Mouse (Mus musculus) inflammation-experienced regulatory T-cells, adult 6 months (primary cell): ENCODE measurements around the gene Aplp2. TPM values are rescaled to one million over a fixed set of nuclear protein-coding genes. Genes with fewer than 3 reads are reported as not detected.

ENCODE experiments used
- ATAC-seq: one replicate; pipeline ENCODE4 v1.8.0; 2017
- polyA plus RNA-seq, 3 experiments: library from polyadenylated mRNA; unstranded; fragments of 100-300 nt; shearing (Covaris generic); gene quantifications; one replicate each; pipeline ENCODE4 v1.2.1; 2017

The Aplp2 gene
- polyA plus RNA-seq, 3 experiments from 2014 or later = 65.4 to 108 (median 70.8) TPM

GRCm38 (mm10) chr9:31122464-31123030, 89.1 kb downstream of the Aplp2 start:
- ATAC-seq = no peak

GRCm38 (mm10) chr9:31120533-31120915, 91.1 kb downstream of the Aplp2 start:
- ATAC-seq = peak; percentile 74

GRCm38 (mm10) chr9:31119882-31120532, 91.6 kb downstream of the Aplp2 start:
- peak; percentile 61 for ATAC-seq

GRCm38 (mm10) chr9:31119405-31119804, 92.2 kb downstream of the Aplp2 start:
- ATAC-seq = no peak

GRCm38 (mm10) chr9:31118520-31119298, 92.9 kb downstream of the Aplp2 start:
- ATAC-seq = no peak

- ATAC-seq = no peak
These were observed 94.1 kb downstream of the Aplp2 start for GRCm38 (mm10) chr9:31117488-31117887.

GRCm38 (mm10) chr9:31117088-31117487, 94.5 kb downstream of the Aplp2 start:
- no peak for ATAC-seq

- ATAC-seq = no peak
These were observed 96.0 kb downstream of the Aplp2 start for GRCm38 (mm10) chr9:31115586-31115985.

GRCm38 (mm10) chr9:31108464-31108863, 103.2 kb downstream of the Aplp2 start:
- no peak for ATAC-seq

Other genes starting within 250 kb of the Aplp2 start
- gene Zbtb44, start 181.2 kb downstream of the Aplp2 start, polyA plus RNA-seq = 1 to 10 TPM; 4.4 to 7.6 (median 5.4) TPM
- gene St14, start 80.0 kb downstream of the Aplp2 start, polyA plus RNA-seq = 10 to 100 TPM in 1 of 3 experiments, 1 to 10 TPM in 2; 4.4 to 10.5 (median 5.4) TPM
- 1 to 10 TPM; 7.7 to 9.0 (median 8.5) TPM for gene Prdm10, start 68.7 kb upstream of the Aplp2 start, polyA plus RNA-seq
- gene Nfrkb, start 174.4 kb upstream of the Aplp2 start, polyA plus RNA-seq = 10 to 100 TPM; 23.7 to 39.8 (median 36.9) TPM